Mouse (Mus musculus) kidney, adult 9 months (tissue): ENCODE data around the gene Slc25a28.
A peak's percentile ranks its signal among the peaks of the same experiment; 100 is the strongest.

ENCODE experiments used
- DNase-seq: peaks from one replicate; pipeline ENCODE4 v3.0.0; 2022

Slc25a28 gene

GRCm38 (mm10) chr19:43674730-43675524, at the start of gene Slc25a28:
TSS of gene Slc25a28 (minus strand) at chr19:43674881.
- peak; percentile 100 for DNase-seq

- DNase-seq = no peak
Measured at GRCm38 (mm10) chr19:43724194-43724593, 49.5 kb upstream of the Slc25a28 start.

DNA sequence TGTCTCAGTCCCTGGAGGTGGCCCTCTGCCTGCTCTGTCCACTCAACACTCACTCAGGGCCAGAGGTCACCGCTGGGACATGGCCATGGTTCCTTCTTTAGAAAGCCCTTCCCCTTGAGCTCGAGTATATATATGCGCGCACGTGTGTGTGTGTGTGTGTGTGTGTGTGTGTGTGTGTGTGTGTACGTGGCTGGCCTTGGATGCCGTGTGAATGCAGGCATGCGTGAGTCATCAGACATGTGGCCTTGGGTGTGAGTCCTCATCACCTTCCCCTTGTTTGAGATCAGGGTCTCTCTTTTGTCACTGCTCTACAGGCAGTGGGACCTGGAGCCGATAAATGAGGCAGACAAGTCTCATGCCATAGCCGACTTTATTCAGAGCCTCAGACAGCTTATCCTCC, 48.8 kb upstream of the Slc25a28 start:
- DNase-seq = no peak

DNA sequence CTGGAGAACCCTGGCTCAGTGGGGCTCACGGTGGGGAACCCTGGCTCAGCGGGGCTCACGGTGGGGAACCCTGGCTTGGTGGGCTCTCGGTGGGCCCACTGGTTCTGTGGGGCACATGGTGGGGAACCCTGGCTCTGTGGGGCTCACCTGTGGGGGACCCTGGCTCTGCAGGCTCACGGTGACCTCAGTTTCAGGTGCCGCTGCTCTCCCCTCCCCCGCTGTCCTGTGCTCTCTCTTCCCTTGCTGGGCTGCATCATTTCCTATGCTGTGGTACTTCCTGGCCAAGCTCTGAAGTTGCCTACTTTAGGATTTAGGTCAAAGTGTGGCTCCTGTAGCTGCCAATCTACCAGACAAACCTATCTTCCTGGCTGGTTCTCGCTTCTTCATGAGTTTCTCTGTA, 48.2 kb upstream of the Slc25a28 start:
- no peak for DNase-seq

- no peak for DNase-seq
Measured at GRCm38 (mm10) chr19:43720061-43720460, 45.4 kb upstream of the Slc25a28 start.

DNA sequence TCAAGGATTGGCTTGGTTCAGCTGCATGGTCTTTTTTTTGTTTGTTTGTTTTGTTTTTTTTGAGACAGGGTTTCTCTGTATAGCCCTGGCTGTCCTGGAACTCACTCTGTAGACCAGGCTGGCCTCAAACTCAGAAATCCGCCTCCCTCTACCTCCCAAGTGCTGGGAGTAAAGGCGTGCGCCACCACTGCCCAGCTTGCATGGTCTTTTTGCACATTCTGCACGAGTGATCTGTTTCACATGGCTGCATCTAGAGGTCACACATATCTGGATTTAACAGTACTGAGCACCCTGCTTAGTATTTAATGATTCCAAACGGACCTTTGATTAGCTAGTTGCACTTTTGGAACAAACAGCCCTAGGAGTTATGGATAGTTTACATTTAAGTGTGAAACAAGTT, 37.3 kb upstream of the Slc25a28 start:
- DNase-seq = peak; percentile 62

- DNase-seq = peak; percentile 65
Measured at GRCm38 (mm10) chr19:43711159-43711916, 36.7 kb upstream of the Slc25a28 start.

GRCm38 (mm10) chr19:43709317-43709716, 34.6 kb upstream of the Slc25a28 start:
- peak; percentile 65 for DNase-seq

DNA sequence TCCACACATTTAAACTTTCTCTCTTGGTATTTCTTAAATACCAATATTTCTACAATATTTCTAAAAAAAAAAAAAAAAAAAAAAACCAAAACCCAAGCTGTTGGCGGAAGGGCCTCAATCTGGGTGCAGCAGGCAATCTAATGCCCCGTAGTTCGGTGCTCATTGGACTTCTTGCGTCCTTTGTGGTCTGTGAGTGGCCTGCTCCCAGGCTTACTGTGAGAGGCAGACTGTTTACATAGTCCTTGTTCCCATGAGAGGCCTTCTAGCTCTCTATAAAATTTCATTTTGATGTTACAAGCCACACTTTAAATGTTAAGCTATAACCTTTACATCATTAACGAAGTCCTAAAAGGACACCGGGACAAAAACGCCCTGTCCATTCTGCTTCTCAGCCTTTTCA, 33.5 kb upstream of the Slc25a28 start:
- DNase-seq = no peak

DNA sequence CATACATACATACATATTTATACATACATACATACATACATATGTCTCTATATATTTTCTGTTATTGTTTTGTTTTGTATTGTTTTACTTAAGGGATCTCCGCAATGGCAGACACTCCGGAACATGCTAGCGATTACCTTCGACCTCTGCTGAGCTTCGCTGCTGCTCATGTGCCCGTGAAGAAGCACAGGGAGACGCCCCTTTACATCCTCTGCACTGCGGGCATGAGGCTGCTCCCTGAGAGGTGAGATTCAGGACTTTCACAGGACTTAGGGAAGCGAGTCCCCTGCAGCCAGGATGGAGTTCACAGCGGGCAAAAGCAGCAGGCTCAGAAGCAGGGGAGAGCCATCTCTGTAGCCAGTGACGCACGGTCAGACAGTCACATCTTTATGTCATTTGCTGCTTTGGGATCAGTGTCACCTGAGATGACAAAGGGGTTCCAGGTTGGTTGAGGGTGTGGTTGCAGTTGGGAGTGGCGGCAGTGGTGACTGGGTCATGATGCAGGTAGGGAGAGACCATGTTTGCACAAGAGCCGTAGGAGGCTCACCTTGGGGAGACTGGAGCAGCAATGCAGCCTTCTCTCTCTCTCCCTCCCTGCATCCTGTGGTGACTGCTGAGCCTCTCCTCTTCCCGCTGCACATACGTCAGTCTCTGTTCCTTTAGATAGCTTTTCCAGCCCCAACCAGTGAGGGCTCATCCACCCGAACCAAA, 30.3 kb upstream of the Slc25a28 start:
- DNase-seq = peak; percentile 40

DNA sequence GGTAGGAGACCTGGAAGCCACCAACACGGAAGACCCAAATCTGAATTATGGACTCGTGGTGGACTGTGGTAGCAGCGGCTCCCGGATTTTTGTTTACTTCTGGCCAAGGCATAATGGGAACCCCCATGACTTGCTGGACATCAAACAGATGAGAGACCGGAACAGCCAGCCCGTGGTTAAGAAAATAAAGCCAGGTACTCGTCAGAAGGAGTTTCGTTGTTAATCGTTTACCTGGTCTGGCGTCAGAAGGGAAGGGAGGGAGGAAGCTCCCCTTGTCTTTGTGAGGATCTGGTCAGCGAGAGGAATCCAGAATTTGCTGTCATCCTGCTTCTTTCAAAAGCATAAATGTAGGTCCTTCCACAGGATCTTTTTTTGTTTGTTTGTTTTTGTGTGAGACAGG, 29.5 kb upstream of the Slc25a28 start:
- DNase-seq = peak; percentile 77

DNA sequence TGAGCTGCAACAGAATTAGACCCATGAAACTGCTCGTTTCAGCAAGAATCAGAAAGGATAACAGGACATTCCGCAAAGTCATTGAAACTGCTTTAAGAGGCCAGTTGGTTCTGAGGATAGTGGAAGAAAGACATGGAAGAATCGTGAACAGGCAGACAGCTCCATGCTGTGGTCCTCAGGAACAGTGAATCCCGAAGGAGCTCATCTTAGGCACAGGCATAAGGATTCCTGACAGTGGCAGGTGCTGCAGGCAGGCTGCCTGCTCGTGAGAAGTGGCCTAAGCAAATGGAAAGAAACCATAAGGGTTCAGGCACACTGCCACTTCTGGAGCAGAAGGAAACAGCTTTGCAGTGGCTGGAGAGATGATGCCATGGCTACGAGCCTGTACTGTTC, 25.1 kb upstream of the Slc25a28 start:
- DNase-seq = no peak

GRCm38 (mm10) chr19:43699021-43699762, 24.5 kb upstream of the Slc25a28 start:
- no peak for DNase-seq

DNA sequence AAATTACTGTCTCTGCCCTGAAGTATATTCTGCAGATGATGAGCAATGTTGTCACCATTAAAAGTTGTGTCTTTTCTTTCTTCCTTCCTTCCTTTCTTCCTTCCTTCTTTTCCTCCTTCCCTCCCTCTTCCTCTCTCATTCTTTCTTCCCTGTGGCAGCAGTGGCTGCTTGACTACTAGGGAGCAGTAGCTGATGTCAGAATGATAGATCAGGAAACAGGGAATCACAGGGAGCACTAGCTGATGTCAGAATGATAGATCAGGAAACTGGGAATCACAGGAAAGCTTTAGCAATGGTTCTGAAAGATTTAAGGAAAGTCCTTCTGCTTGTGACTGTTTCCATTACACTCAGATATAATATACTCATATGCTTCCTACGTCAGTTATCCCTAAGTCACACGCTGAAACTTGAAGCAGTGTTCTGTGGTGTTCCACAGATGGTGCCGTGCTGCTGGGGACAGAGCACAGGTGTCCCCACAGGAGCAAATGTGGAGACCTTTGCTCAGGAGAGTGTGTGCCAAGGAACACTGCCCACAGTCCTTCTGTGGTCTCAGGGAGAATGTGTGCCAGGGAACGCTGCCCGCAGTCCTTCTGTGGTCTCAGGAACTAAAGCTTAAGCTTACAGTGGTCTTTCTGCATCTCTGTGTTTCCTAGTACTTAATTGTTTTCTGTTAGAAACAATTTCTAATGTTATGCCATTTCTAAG, 23.1 kb upstream of the Slc25a28 start:
- peak; percentile 38 for DNase-seq

- no peak for DNase-seq
Measured at GRCm38 (mm10) chr19:43695514-43695964, 20.9 kb upstream of the Slc25a28 start.

DNA sequence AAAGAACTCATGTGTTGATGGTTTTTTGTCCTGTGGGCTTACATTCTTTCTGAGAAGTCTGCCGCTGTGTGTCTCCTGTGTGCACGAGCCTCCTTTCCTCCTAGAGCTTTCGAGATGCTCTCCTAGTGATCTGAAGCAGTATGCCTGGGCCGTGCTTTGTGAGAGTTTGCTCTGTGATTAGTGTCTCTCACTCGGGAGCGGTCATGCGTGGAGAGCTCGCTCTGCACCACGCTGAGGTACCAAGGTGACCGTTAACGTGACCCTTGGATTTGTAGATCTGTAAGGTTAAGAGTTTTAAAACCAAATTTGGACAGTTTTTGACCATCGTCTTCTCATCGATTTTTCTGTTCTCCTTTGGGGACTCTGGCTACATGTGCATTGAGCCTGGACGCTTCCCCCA, 18.1 kb upstream of the Slc25a28 start:
- DNase-seq = peak; percentile 62

GRCm38 (mm10) chr19:43689419-43690246, 15.0 kb upstream of the Slc25a28 start, which contains the start of gene Entpd7:
TSS of gene Entpd7 (plus strand) at chr19:43689672.
- peak; percentile 98 for DNase-seq

DNA sequence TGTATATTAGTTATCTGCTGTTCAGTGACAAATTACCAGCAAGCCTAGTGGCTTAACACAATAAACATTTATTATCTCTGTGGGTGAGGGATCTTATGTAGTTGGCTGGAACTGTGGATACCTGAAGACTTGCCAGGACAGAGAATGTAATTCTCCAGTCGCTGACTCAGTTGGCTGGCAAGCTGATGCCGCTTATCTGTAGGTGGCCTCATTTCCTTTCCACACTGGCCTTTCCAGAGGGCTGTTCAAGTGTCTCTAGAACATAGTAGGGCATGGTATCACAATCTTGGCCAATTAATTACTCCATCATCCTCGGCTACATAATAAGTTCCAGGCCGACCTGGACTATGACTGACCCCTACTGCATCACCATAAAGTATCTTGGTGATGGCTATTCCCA, 6.9 kb upstream of the Slc25a28 start:
- DNase-seq = no peak

DNA sequence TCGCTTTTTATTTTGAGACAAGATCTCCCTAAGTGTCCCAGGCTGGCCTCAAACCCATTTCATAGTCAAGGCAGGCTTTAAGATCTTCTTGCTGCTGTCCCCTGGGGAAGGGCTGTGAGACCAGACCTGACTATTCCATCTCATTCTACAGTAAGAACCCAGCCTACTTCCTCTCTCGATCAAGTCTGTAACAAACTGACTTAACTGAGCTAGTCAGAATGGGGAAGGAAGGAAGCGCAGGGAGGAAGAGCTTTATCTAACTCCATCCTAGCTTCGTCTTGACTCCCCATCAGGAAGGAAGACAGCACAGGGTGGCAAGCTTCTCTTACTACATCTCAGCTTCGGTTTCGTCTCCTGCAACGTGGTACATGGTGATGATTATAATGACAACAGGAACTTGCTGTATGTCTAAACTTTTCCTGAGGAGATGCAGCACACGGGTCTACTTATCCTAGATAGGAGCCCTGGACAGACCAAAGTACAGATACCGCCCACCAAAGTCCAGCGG, 4.8 kb upstream of the Slc25a28 start:
- DNase-seq = no peak

DNA sequence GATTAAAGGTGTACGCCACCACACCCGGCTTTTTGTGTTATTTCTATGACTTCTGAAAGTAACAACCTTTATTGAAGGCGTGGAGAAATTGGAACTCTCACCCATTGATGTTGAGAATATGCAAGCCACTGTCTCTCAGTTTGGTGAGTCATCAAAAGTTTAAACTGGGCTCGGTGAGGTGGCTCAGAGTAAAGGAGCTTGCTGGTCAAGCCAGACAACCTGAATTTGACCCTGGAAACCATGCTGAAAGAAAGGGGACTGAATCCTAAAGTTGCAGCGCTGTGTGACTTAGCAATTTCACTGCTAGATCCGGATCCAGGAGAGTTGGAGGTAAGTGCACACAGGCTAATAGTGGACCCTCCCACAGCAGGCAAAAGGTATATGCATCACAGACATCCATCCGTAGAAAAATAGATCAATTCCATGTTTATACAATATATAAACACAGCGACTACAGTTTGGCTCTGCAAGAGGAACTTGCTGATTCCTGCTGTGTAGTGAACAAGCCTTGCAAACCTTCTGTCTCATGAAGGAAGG, 3.9 kb upstream of the Slc25a28 start:
- DNase-seq = no peak
